Mouse (Mus musculus) effector memory CD4-positive, alpha-beta T cell, adult 7 months (primary cell): Measurements from ENCODE around the gene Trcg1. TPM values are rescaled to one million over a fixed set of nuclear protein-coding genes. Genes with fewer than 3 reads are reported as not detected.

Source experiments
- polyA plus RNA-seq: library from polyadenylated mRNA; unstranded; fragments of 100-300 nt; shearing (Covaris generic); gene quantifications from one replicate; pipeline ENCODE4 v1.2.1, GENCODE M21; 2017

The Trcg1 gene
- 0.23 TPM for polyA plus RNA-seq

DNA sequence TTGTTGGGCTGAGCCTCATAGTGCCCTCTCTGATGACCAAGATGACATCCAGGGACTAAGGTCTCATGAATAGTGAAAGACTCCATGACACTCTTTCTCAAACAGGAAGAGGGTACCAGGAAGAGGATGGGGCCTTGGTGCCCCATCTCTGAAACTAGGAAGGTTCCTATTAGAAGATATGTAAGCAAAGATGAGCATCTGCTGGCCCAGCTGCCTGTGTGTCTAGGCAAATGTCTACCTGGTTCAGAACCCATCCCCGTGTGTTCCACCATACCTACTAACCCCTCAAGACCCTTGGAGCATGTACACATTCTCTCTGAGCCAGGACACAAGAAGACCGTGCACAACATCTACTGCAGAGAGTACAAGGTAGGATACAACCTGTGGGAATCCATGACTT, at the start of gene Trcg1:
TSS of gene Trcg1 (plus strand) at position 301 of the 400 bp plus-strand sequence.

DNA sequence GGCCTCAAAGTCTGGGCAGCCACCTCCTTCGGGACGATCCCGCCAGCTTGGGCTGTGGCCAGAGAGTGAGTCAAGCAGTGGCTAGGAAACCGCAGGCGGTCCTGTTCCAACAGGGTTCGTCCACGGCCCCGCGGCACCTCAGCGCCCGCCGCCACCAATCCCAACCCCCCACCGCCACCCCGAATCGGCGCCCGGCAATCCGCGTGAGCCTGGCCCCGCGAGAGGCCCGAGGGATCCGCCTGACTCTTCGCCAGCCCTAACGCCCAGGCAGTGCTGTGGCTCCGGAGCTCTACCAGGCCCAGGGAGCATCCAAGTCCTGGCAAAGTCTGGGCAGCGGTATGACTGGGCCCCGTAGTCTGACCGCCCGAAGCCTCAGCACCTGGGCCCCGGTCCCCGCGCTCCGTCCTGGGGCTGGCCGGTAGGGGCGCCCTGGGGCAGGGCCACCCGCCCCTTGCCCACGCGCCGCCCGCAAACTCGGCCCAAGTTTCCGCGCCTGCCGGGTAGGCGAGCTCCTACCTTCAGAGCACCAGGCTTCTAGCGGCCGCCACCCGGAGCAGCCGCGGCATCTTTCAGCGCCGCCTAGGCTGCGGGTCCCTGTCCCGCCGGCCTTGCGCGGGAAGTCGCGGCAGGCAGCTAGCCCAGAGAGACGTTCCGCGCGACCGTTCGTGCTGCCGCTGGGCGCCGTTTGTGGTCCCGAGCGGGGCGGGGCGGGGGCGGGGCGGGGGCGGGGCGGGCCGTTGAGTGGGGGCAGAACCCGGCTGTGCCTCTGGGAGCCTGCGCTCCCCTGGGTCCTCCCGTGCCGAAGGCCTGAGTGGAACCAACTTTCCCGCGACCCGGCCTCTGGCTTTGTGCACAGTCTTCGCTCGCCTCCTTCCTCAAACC, 25.8 kb downstream of the Trcg1 start, which contains the start of gene 1700017B05Rik:
TSS of gene 1700017B05Rik (minus strand) at position 700 of the 882 bp plus-strand sequence.

Other genes starting within 250 kb of the Trcg1 start
- 16.7 TPM for gene Ptpn9, start 241.6 kb upstream of the Trcg1 start, polyA plus RNA-seq
- 25.4 TPM for gene Sin3a, start 164.5 kb upstream of the Trcg1 start, polyA plus RNA-seq
- 74.8 TPM for gene Man2c1, start 105.9 kb upstream of the Trcg1 start, polyA plus RNA-seq
- gene Neil1, start 88.3 kb upstream of the Trcg1 start, polyA plus RNA-seq, result 54.0 TPM
- gene Commd4, start 78.2 kb upstream of the Trcg1 start, polyA plus RNA-seq, result 160 TPM
- gene 1700017B05Rik, start 26.1 kb downstream of the Trcg1 start, polyA plus RNA-seq, result 13.4 TPM
- 85.0 TPM for gene Ppcdc, start 203.6 kb downstream of the Trcg1 start, polyA plus RNA-seq
- gene Scamp5, start 231.5 kb downstream of the Trcg1 start, polyA plus RNA-seq, result 0.30 TPM